Mouse (Mus musculus) myocyte (in vitro differentiated cells): Measurements from ENCODE around the gene Galnt3.

Experiments
- POLR2AphosphoS2 ChIP-seq: IDR thresholded peaks from one replicate; pipeline ENCODE4 v1.6.1; 2011; ENCODE audit warnings: low read depth, control low read depth; ENCODE audit not compliant: insufficient read length
- USF1 ChIP-seq: IDR thresholded peaks from one replicate; pipeline ENCODE4 v1.6.1; 2011; ENCODE audit warnings: low read depth, mild to moderate bottlenecking, control low read depth, moderate library complexity

DNA sequence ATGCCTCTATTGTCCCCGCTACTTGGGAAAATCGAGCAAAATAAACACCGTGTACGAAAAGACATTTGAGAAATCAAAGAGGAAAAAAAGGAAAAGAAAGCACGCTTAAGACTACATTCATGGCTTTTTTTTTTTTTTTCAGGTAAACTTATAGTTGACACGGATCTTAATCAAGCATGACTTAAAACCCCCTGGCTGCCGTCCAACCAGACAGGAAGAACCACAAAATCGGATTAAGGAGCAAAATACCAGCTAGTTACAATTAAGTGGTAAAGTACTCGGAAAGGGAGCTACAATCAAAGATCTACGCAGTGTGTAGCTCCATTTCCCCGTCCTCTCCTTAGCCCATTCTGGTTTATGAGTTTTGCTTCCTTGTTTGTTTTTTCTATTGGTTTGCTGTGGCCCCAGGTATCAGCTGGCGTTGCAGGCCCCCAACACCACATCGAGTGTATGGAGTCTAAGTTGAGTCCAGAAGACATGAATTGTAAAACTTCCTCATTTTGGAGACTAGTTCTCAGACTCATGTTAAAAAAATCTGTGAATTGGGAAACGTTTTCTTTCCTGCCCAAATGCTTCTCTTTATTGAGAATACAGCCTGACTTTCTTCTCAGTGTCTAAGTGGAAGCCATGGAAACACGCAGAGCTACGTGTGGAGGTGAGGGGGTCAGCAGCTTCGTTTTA, 24.0 kb downstream of the Galnt3 start:
- TF ChIP-seq USF1 (no peak), POLR2AphosphoS2 (no peak)
